Mouse (Mus musculus) forebrain, postnatal 0 days (tissue): Measurements from ENCODE around the gene Dph3. TPM values are rescaled to one million over a fixed set of nuclear protein-coding genes. Genes with fewer than 3 reads are reported as not detected.
A peak's percentile ranks its signal among the peaks of the same experiment; 100 is the strongest.
"Not testable (repeated sequence)": the region's sequence is repeated elsewhere in the genome, so short reads cannot be mapped to it uniquely, and the experiment has no call there.

Experiments used
- ATAC-seq: fragments of 200-750 bp; cut with Nextera tagmentation; 2 replicates; pipeline ENCODE4 v1.8.0; 2017; ENCODE audit warnings: mild to moderate bottlenecking, moderate library complexity
- DNase-seq: peaks from one replicate; pipeline ENCODE4 v3.0.0-alpha.2; 2015
- H3K27ac ChIP-seq: fragments of 300-500 bp; sonication (generic); 2 replicates; pipeline ENCODE4 v1.5.1; 2014; ENCODE audit warnings: low read depth, mild to moderate bottlenecking, antibody characterized with exemption, low read length, moderate library complexity, mixed read lengths
- H3K27me3 ChIP-seq: fragments of 300-500 bp; sonication (generic); 2 replicates; pipeline ENCODE4 v1.6.1; 2014; ENCODE audit warnings: mild to moderate bottlenecking, low read length, mixed read lengths; ENCODE audit not compliant: insufficient read depth
- H3K36me3 ChIP-seq: fragments of 300-500 bp; sonication (generic); 2 replicates; pipeline ENCODE4 v1.6.1; 2014; ENCODE audit warnings: mild to moderate bottlenecking, moderate library complexity; ENCODE audit not compliant: insufficient read depth
- H3K4me1 ChIP-seq: fragments of 300-500 bp; sonication (generic); 2 replicates; pipeline ENCODE4 v1.6.1; 2014; ENCODE audit warnings: antibody characterized with exemption; ENCODE audit not compliant: insufficient read depth
- H3K4me2 ChIP-seq: fragments of 300-500 bp; sonication (generic); 2 replicates; pipeline ENCODE4 v1.6.1; 2014; ENCODE audit warnings: low read depth, mild to moderate bottlenecking, moderate library complexity
- H3K4me3 ChIP-seq: fragments of 300-500 bp; sonication (generic); 2 replicates; pipeline ENCODE4 v1.5.1; 2014; ENCODE audit warnings: low read depth, low read length, mixed read lengths
- H3K9ac ChIP-seq: fragments of 300-500 bp; sonication (generic); 2 replicates; pipeline ENCODE4 v1.6.1; 2014; ENCODE audit warnings: mild to moderate bottlenecking
- H3K9me3 ChIP-seq: fragments of 300-500 bp; sonication (generic); 2 replicates; pipeline ENCODE4 v1.6.1; 2016; ENCODE audit warnings: low read length
- CTCF ChIP-seq: sonication (generic); IDR thresholded peaks from 2 replicates; pipeline ENCODE4 v1.5.1; 2016; ENCODE audit warnings: antibody characterized with exemption, control low read depth, low read depth
- WGBS: fragments of 180-500 bp; shearing (Covaris S2); extraction: QIAGEN DNeasy Blood & Tissue Kit; methylation state at CpG from one replicate; pipeline ENCODE4 v1.1.7; 2014; 5-methylcytosine and 5-hydroxymethylcytosine counted together
- polyA plus RNA-seq: library from polyadenylated mRNA; unstranded; fragments of >200 nt; fragmentation: Nextera tagmentation; extraction: Ambion mirVana; gene quantifications from 2 replicates; pipeline ENCODE4 v1.2.1, GENCODE M21; 2015
- total RNA-seq: library from RNA; depleted of rRNA; stranded (reverse); fragments of >200 nt; gene quantifications from 2 replicates; pipeline ENCODE4 v1.2.3, GENCODE M21; 2014; rRNA removed

The Dph3 gene
- total RNA-seq (54.3 and 54.7 TPM in 2 replicates), polyA plus RNA-seq (68.0 and 76.4 TPM in 2 replicates)

- peak; percentile 71 for TF ChIP-seq CTCF
- H3K27ac ChIP-seq: peak within 1 kb of the TSS; percentile 88
- under 1% methylated on average over 43 of the region's 43 CpGs for WGBS
- peak; percentile 98 for DNase-seq
- peak within 1 kb of the TSS; percentile 51 for H3K4me2 ChIP-seq
- peaks cover 17% of the 10 kb centered on the region for H3K36me3 ChIP-seq
- H3K9me3 ChIP-seq: no peaks in the 10 kb centered on the region
- H3K27me3 ChIP-seq: no peaks in the 10 kb centered on the region
- H3K4me1 ChIP-seq: peaks cover 4% of the 10 kb centered on the region; the same call in 1 of the 2 replicates
- peak within 1 kb of the TSS; percentile 71 for H3K9ac ChIP-seq
- H3K4me3 ChIP-seq: peak within 1 kb of the TSS; percentile 78
- ATAC-seq: peak; percentile 95
Measured at GRCm38 (mm10) chr14:32085486-32086201, at the start of gene Dph3. Gene Dph3 (minus strand): TSS chr14:32085729.

- 82% methylated on average over 2 of the region's 2 CpGs for WGBS
- DNase-seq: no peak
- Histone ChIP-seq H3K9me3 (no peaks in the 10 kb centered on the region), H3K4me2 (no peak overlapping the region), H3K4me1 (no peaks in the 10 kb centered on the region), H3K27ac (no peak overlapping the region), H3K4me3 (no peak overlapping the region), H3K27me3 (no peaks in the 10 kb centered on the region), H3K36me3 (no peaks in the 10 kb centered on the region), H3K9ac (no peak overlapping the region)
- TF ChIP-seq CTCF: no peak
- no peak for ATAC-seq
Measured at GRCm38 (mm10) chr14:32134293-32134692, 48.8 kb upstream of the Dph3 start.

- H3K4me1 ChIP-seq: no peaks in the 10 kb centered on the region
- no peaks in the 10 kb centered on the region for H3K27me3 ChIP-seq
- no peak overlapping the region for H3K4me3 ChIP-seq
- H3K4me2 ChIP-seq: no peak overlapping the region
- WGBS: 84% methylated on average over 4 of the region's 4 CpGs
- DNase-seq (no peak), ATAC-seq (no peak)
- no peak overlapping the region for H3K9ac ChIP-seq
- TF ChIP-seq CTCF: no peak
- no peaks in the 10 kb centered on the region for H3K36me3 ChIP-seq
- no peaks in the 10 kb centered on the region for H3K9me3 ChIP-seq
- no peak overlapping the region for H3K27ac ChIP-seq
Measured at GRCm38 (mm10) chr14:32131836-32132235, 46.3 kb upstream of the Dph3 start.

- WGBS: 86% methylated on average over 5 of the region's 5 CpGs
- no peak overlapping the region for H3K9ac ChIP-seq
- DNase-seq (no peak), ATAC-seq (no peak)
- no peaks in the 10 kb centered on the region for H3K9me3 ChIP-seq
- H3K4me3 ChIP-seq: no peak overlapping the region
- H3K27ac ChIP-seq: no peak overlapping the region
- no peaks in the 10 kb centered on the region for H3K36me3 ChIP-seq
- no peak for TF ChIP-seq CTCF
- no peak overlapping the region for H3K4me2 ChIP-seq
- no peaks in the 10 kb centered on the region for H3K4me1 ChIP-seq
- H3K27me3 ChIP-seq: no peaks in the 10 kb centered on the region
Measured at GRCm38 (mm10) chr14:32128409-32128808, 42.9 kb upstream of the Dph3 start.

GRCm38 (mm10) chr14:32125256-32125655, 39.7 kb upstream of the Dph3 start:
- not testable (repeated sequence) for DNase-seq, H3K4me1 ChIP-seq, ATAC-seq, H3K27me3 ChIP-seq, H3K4me2 ChIP-seq, H3K9me3 ChIP-seq, H3K4me3 ChIP-seq, H3K27ac ChIP-seq, H3K36me3 ChIP-seq, H3K9ac ChIP-seq
- whole genome bisulfite sequencing: 81% methylated on average over 5 of the region's 5 CpGs

GRCm38 (mm10) chr14:32124261-32124660, 38.7 kb upstream of the Dph3 start:
- no peak overlapping the region for H3K4me3 ChIP-seq
- H3K9me3 ChIP-seq: no peaks in the 10 kb centered on the region
- no peaks in the 10 kb centered on the region for H3K4me1 ChIP-seq
- H3K27me3 ChIP-seq: no peaks in the 10 kb centered on the region
- WGBS: 46% methylated on average over 3 of the region's 3 CpGs
- H3K36me3 ChIP-seq: no peaks in the 10 kb centered on the region
- ATAC-seq (no peak), DNase-seq (no peak)
- H3K4me2 ChIP-seq: no peak overlapping the region
- TF ChIP-seq CTCF: no peak
- no peak overlapping the region for H3K27ac ChIP-seq
- H3K9ac ChIP-seq: no peak overlapping the region

GRCm38 (mm10) chr14:32121920-32122315, 36.4 kb upstream of the Dph3 start:
- no peak overlapping the region for H3K27ac ChIP-seq
- no peaks in the 10 kb centered on the region for H3K9me3 ChIP-seq
- H3K36me3 ChIP-seq: no peaks in the 10 kb centered on the region
- H3K4me1 ChIP-seq: no peaks in the 10 kb centered on the region
- no peak overlapping the region for H3K4me3 ChIP-seq
- WGBS: 41% methylated on average over 2 of the region's 2 CpGs
- H3K4me2 ChIP-seq: no peak overlapping the region
- H3K27me3 ChIP-seq: no peaks in the 10 kb centered on the region
- H3K9ac ChIP-seq: no peak overlapping the region
- DNase-seq: no peak
- TF ChIP-seq CTCF: no peak
- ATAC-seq: no peak
